Mouse (Mus musculus): Measurements from ENCODE around the gene Nek1. TPM values are rescaled to one million over a fixed set of nuclear protein-coding genes. Genes with fewer than 3 reads are reported as not detected.

Nek1 gene
- polyA plus RNA-seq, 1 experiment, result 10.0 TPM

DNA sequence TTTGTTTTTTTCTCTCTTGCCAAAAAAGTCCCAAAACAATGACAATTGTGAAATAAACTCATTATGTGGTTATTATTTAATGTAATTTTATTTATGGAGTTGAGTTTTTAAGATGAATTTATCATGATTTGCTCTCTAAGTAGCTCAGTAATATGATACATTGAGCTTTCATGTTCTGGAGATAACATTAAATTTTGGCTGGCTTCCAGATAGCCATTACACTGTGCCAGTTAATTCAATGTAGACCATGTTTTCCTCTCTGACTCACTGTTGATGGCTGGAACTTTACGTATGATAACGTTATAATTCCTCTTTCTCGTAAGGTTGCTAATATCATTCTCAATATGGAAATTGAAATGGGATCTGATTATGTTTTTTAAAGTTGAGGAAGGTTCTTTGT lies 3.5 kb downstream of the Nek1 start:
- no peak for TF ChIP-seq CTCF (IDR thresholded peaks at IDR 0.05; ENCODE audit: control insufficient read depth, insufficient read depth, low read length)
- no peak for TF ChIP-seq POLR2A (IDR thresholded peaks at IDR 0.05; ENCODE audit: borderline replicate concordance, control insufficient read depth, low read depth, low read length)
- Histone ChIP-seq H3K27ac (ENCODE audit: control insufficient read depth, insufficient read depth, low read depth, low read length, poor library complexity) (no peak overlapping the region), H3K4me3 (replicated peaks; ENCODE audit: control insufficient read depth, low read depth, low read length) (no peak overlapping the region), H3K4me1 (ENCODE audit: control insufficient read depth, insufficient read depth, low read length) (no peaks in the 10 kb centered on the region; the same call in 1 of the 2 replicates)
- 79% methylated on average over 3 of the region's 3 CpGs for WGBS

DNA sequence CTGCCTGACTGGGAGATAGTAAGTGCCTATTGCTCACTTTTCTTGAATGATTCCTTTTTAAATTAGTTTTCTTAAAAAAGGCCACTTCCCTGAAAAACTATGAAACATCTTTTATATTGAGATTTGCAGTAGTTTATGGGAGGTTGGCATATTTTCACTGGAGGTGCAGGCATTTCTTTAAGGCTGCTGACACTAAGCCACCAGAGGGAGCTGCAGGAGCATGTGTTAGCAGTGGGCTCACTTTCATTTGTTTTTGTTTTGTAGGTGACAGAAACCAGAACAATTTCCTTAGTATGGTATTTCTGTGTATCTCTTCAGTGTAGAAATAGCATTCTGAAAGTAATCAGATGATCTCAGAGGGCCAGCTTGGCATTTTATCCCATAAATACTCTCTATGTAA lies 49.0 kb downstream of the Nek1 start:
- Histone ChIP-seq H3K27ac (ENCODE audit: control insufficient read depth, insufficient read depth, low read depth, low read length, poor library complexity) (no peak overlapping the region), H3K4me3 (replicated peaks; ENCODE audit: control insufficient read depth, low read depth, low read length) (no peak overlapping the region), H3K4me1 (ENCODE audit: control insufficient read depth, insufficient read depth, low read length) (no peaks in the 10 kb centered on the region)
- TF ChIP-seq POLR2A (IDR thresholded peaks at IDR 0.05; ENCODE audit: borderline replicate concordance, control insufficient read depth, low read depth, low read length), result no peak
- TF ChIP-seq CTCF (IDR thresholded peaks at IDR 0.05; ENCODE audit: control insufficient read depth, insufficient read depth, low read length), result peak; percentile 41

DNA sequence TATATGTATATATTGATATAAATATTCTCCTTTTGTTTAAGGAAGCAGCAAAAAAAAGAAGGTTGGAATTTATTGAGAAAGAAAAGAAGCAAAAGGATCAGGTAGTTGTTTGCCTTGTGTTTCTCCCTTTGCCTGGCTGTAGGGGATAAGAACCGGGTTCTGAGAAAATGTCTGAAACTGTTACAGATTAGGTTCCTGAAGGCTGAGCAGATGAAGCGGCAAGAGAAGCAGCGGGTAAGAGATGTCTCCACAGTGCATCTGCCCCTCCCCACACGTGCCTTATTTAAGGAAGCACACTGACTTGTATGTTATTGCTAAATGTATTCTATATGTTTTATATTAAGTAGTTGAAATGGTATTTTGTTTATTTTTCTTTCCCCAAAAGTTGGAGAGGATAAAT lies 50.9 kb downstream of the Nek1 start:
- Histone ChIP-seq H3K27ac (ENCODE audit: control insufficient read depth, insufficient read depth, low read depth, low read length, poor library complexity) (no peak overlapping the region), H3K4me3 (replicated peaks; ENCODE audit: control insufficient read depth, low read depth, low read length) (no peak overlapping the region), H3K4me1 (ENCODE audit: control insufficient read depth, insufficient read depth, low read length) (no peaks in the 10 kb centered on the region)
- 80% methylated on average over 4 of the region's 4 CpGs for WGBS
- TF ChIP-seq CTCF (IDR thresholded peaks at IDR 0.05; ENCODE audit: control insufficient read depth, insufficient read depth, low read length), result no peak
- no peak for TF ChIP-seq POLR2A (IDR thresholded peaks at IDR 0.05; ENCODE audit: borderline replicate concordance, control insufficient read depth, low read depth, low read length)

- Histone ChIP-seq H3K27ac (ENCODE audit: control insufficient read depth, insufficient read depth, low read depth, low read length, poor library complexity) (no peak overlapping the region), H3K4me3 (replicated peaks; ENCODE audit: control insufficient read depth, low read depth, low read length) (no peak overlapping the region), H3K4me1 (ENCODE audit: control insufficient read depth, insufficient read depth, low read length) (no peaks in the 10 kb centered on the region)
- TF ChIP-seq POLR2A (IDR thresholded peaks at IDR 0.05; ENCODE audit: borderline replicate concordance, control insufficient read depth, low read depth, low read length) (no peak), CTCF (IDR thresholded peaks at IDR 0.05; ENCODE audit: control insufficient read depth, insufficient read depth, low read length) (no peak)
- 92% methylated on average over 1 of the region's 1 CpGs for WGBS
Observed at GRCm38 (mm10) chr8:61046816-61047215, 53.8 kb downstream of the Nek1 start.

DNA sequence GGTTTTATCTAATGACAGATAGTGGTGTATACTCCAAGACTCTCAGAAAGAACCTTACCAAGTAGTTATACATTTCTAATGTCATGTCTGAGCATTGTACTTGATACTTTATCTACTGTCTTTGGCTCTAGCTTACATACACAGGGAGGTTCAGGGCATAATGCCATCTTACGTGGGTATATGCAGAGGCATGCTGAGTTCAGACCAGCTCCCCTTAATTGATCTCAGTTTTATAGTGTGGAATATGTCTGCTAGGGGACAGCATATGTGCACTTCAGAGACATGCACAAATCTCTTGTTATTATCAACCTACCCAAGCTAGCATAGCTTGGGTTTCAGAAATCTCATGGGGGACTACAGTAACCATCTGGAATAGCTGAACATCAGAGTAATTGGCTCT lies 60.0 kb downstream of the Nek1 start:
- TF ChIP-seq POLR2A (IDR thresholded peaks at IDR 0.05; ENCODE audit: borderline replicate concordance, control insufficient read depth, low read depth, low read length) (no peak), CTCF (IDR thresholded peaks at IDR 0.05; ENCODE audit: control insufficient read depth, insufficient read depth, low read length) (no peak)

DNA sequence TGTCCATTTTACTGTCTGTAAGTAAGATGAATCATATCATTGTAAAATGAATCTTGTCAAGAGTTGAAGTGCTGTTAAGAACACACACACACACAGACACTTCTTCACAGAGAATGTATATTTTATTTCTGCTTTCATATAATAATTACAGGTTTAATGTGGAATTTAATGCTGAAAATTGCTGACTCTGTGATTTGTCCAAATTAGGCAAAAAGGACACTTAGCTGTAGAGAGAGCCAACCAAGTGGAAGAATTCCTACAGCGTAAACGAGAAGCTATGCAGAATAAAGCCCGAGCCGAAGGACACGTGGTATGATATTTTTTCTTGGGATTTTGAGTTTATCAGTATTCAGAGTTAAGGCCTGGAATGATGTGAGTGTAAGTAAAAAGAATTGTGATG lies 61.3 kb downstream of the Nek1 start:
- Histone ChIP-seq H3K4me1 (ENCODE audit: control insufficient read depth, insufficient read depth, low read length) (no peaks in the 10 kb centered on the region), H3K4me3 (replicated peaks; ENCODE audit: control insufficient read depth, low read depth, low read length) (no peak overlapping the region), H3K27ac (ENCODE audit: control insufficient read depth, insufficient read depth, low read depth, low read length, poor library complexity) (no peak overlapping the region)
- 85% methylated on average over 5 of the region's 5 CpGs for WGBS
- TF ChIP-seq CTCF (IDR thresholded peaks at IDR 0.05; ENCODE audit: control insufficient read depth, insufficient read depth, low read length) (no peak), POLR2A (IDR thresholded peaks at IDR 0.05; ENCODE audit: borderline replicate concordance, control insufficient read depth, low read depth, low read length) (no peak)

More for the DNA sequence above, 60.0 kb downstream of the Nek1 start:
- Histone ChIP-seq H3K4me1 (ENCODE audit: control insufficient read depth, insufficient read depth, low read length) (no peaks in the 10 kb centered on the region), H3K4me3 (replicated peaks; ENCODE audit: control insufficient read depth, low read depth, low read length) (no peak overlapping the region), H3K27ac (ENCODE audit: control insufficient read depth, insufficient read depth, low read depth, low read length, poor library complexity) (no peak overlapping the region)
- 89% methylated on average over 1 of the region's 1 CpGs for WGBS

- TF ChIP-seq CTCF (IDR thresholded peaks at IDR 0.05; ENCODE audit: control insufficient read depth, insufficient read depth, low read length) (no peak), POLR2A (IDR thresholded peaks at IDR 0.05; ENCODE audit: borderline replicate concordance, control insufficient read depth, low read depth, low read length) (no peak)
- H3K4me1 ChIP-seq (ENCODE audit: control insufficient read depth, insufficient read depth, low read length), result no peaks in the 10 kb centered on the region
Observed at GRCm38 (mm10) chr8:61056997-61057396, 64.0 kb downstream of the Nek1 start.

GRCm38 (mm10) chr8:61059143-61059542 lies 66.1 kb downstream of the Nek1 start:
- no peak for TF ChIP-seq POLR2A (IDR thresholded peaks at IDR 0.05; ENCODE audit: borderline replicate concordance, control insufficient read depth, low read depth, low read length)
- 0 out of 2 replicates have a peak, but pooled peaks have one; percentile 6 for TF ChIP-seq CTCF (IDR thresholded peaks at IDR 0.05; ENCODE audit: control insufficient read depth, insufficient read depth, low read length)
- Histone ChIP-seq H3K4me3 (replicated peaks; ENCODE audit: control insufficient read depth, low read depth, low read length) (no peak overlapping the region), H3K27ac (ENCODE audit: control insufficient read depth, insufficient read depth, low read depth, low read length, poor library complexity) (no peak overlapping the region), H3K4me1 (ENCODE audit: control insufficient read depth, insufficient read depth, low read length) (no peaks in the 10 kb centered on the region)

More at GRCm38 (mm10) chr8:61056997-61057396, 64.0 kb downstream of the Nek1 start:
- no peak overlapping the region for H3K27ac ChIP-seq (ENCODE audit: control insufficient read depth, insufficient read depth, low read depth, low read length, poor library complexity)
- WGBS, result 77% methylated on average over 3 of the region's 3 CpGs
- no peak overlapping the region for H3K4me3 ChIP-seq (replicated peaks; ENCODE audit: control insufficient read depth, low read depth, low read length)

- no peak overlapping the region for H3K4me3 ChIP-seq (replicated peaks; ENCODE audit: control insufficient read depth, low read depth, low read length)
- no peak overlapping the region for H3K27ac ChIP-seq (ENCODE audit: control insufficient read depth, insufficient read depth, low read depth, low read length, poor library complexity)
- H3K4me1 ChIP-seq (ENCODE audit: control insufficient read depth, insufficient read depth, low read length), result no peaks in the 10 kb centered on the region
- TF ChIP-seq POLR2A (IDR thresholded peaks at IDR 0.05; ENCODE audit: borderline replicate concordance, control insufficient read depth, low read depth, low read length) (no peak), CTCF (IDR thresholded peaks at IDR 0.05; ENCODE audit: control insufficient read depth, insufficient read depth, low read length) (no peak)
- 71% methylated on average over 7 of the region's 7 CpGs for WGBS
Observed at GRCm38 (mm10) chr8:61060412-61060811, 67.4 kb downstream of the Nek1 start.
